Comparison of ENCODE assay signal across 30 mouse cellular contexts in the genomic region with DNA sequence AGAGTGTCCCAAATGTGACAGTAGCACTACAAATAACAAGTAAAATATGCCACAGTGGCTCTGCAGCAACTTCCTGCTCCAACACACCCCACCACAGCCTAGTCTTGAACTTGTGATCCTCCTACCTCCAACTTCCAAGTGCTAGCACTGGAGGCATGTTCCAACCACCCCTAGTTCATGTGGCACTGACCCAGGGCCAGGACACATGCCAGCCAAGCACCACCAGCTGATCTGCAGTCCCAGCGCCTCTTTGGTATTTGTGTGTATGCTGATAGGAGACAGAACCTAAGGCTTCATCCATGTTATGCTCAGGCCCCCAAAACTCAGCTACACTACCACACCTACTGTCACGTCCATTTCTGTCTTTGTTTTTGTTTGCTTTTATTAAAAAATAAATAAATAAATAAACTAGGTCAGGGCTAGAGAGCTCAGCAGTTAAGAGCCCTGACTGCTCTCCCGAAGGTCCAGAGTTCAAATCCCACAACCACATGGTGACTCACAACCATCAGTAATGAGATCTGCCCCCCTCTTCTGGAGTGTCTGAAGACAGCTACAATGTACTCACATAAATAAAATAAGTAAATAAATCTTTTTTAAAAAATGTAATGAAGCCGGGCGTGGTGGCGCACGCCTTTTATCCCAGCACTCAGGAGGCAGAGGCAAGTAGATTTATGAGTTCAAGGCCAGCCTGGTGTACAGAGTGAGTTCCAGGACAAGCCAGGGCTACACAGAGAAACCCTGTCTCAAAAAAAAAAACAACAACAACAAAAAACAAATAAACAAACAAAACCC. TPM values are rescaled to one million over a fixed set of nuclear protein-coding genes. Genes with fewer than 3 reads are reported as not detected.
DNase-seq lines count a peak whose midpoint lies in the region; ATAC-seq and TF ChIP-seq lines count a peak whose summit lies in the region.
"Had no signal": no experiment of that assay in that cellular context is flagged by ENCODE, and none has a peak within 500 bp of the region (broad histone marks: within the 10 kb centered on the region; RNA-seq: fewer than 3 reads in every experiment).

No protein-coding gene starts in this region.

- DNase-seq in cerebellum, adult 9-10 months: peak; percentile 68
- no peak for DNase-seq in cerebellum, postnatal 4 days (ENCODE audit: low spot score in 2 of 2)
- DNase-seq in liver, adult 2 months (ENCODE audit: extremely low read depth, low read depth, low spot score): peak; percentile 51
- DNase-seq in liver (no peak), G1E (ENCODE audit: low spot score) (no peak)
- DNase-seq in ovary, adult 18-20 months (ENCODE audit: low spot score): no peak
- DNase-seq: adrenal gland, postnatal 10 days; cerebellum, adult 9-11 months; kidney, postnatal 4 days; lung, embryonic 14.5 days; thymus, adult 18-20 months; thymus, postnatal 36 days had no signal

- ATAC-seq in G1E (ENCODE audit: extremely low read depth, insufficient number of reproducible peaks, low FRiP score, poor library complexity, severe bottlenecking): no peak
- ATAC-seq: activated CD4-positive, CD25-positive, alpha-beta regulatory T cell, adult 4 months; hindbrain, embryonic 16.5 days; intestine, postnatal 0 days; midbrain, embryonic 15.5 days had no signal

- H3ac ChIP-seq in myocyte (ENCODE audit: control insufficient read depth, insufficient read length): no peak overlapping the region

- no peak overlapping the region for H3K4me3 ChIP-seq in liver, adult 2 months (ENCODE audit: insufficient read depth, low read depth, low read length)
- H3K4me3 ChIP-seq in G1E (ENCODE audit: low read depth, low read length): peak overlapping the region; percentile 94
- no peak overlapping the region for H3K4me3 ChIP-seq in myocyte
- H3K4me3 ChIP-seq: embryonic facial prominence, embryonic 12.5 days; limb, embryonic 13.5 days; midbrain, embryonic 15.5 days; neural tube, embryonic 13.5 days had no signal

- 72% methylated on average over 7 of the region's 7 CpGs for WGBS in liver, adult 2 months

- no peak overlapping the region for H3K9ac ChIP-seq in liver, adult 2 months (ENCODE audit: low read depth, low read length)
- H3K9ac ChIP-seq: limb, embryonic 13.5 days; lung, embryonic 14.5 days; midbrain, embryonic 15.5 days had no signal

- H3K4me1 ChIP-seq in liver, adult 2 months (ENCODE audit: control insufficient read depth, insufficient read depth, low read length): peaks cover 21% of the 10 kb centered on the region
- H3K4me1 ChIP-seq in G1E (ENCODE audit: insufficient read depth, low read depth, low read length): peaks cover 60% of the 10 kb centered on the region

- no peaks in the 10 kb centered on the region for H3K27me3 ChIP-seq in liver, adult 2 months (ENCODE audit: control insufficient read depth, insufficient read depth, low read length)
- peaks cover 2% of the 10 kb centered on the region; the same call in 1 of the 2 replicates for H3K27me3 ChIP-seq in G1E (ENCODE audit: insufficient read depth, low read length)
- H3K27me3 ChIP-seq in myocyte (ENCODE audit: control insufficient read depth, insufficient read depth, insufficient read length): no peaks in the 10 kb centered on the region
- H3K27me3 ChIP-seq: embryonic facial prominence, embryonic 12.5 days; forebrain, embryonic 12.5 days; limb, embryonic 13.5 days; midbrain, embryonic 15.5 days; neural tube, embryonic 13.5 days had no signal

- TF ChIP-seq CTCF in liver, adult 2 months (IDR thresholded peaks at IDR 0.05; ENCODE audit: low read depth, low read length): no peak
- no peak for TF ChIP-seq CTCF in G1E (IDR thresholded peaks at IDR 0.05; ENCODE audit: low read depth, low read length)

- H3K27ac ChIP-seq in liver, adult 2 months (replicated peaks; ENCODE audit: insufficient read depth, low read depth, low read length): no peak overlapping the region
- H3K27ac ChIP-seq: embryonic facial prominence, embryonic 12.5 days; forebrain, embryonic 12.5 days; limb, embryonic 13.5 days; midbrain, embryonic 15.5 days; neural tube, embryonic 13.5 days had no signal

- H3K79me2 ChIP-seq in liver, adult 2 months (ENCODE audit: control insufficient read depth, insufficient read depth, low read length): peaks cover 17% of the 10 kb centered on the region
- peaks cover 36% of the 10 kb centered on the region for H3K79me2 ChIP-seq in myocyte (ENCODE audit: control insufficient read depth, insufficient read depth)

- peak overlapping the region; percentile 2 for H3K4me2 ChIP-seq in myocyte (ENCODE audit: low read depth)
- H3K4me2 ChIP-seq: embryonic facial prominence, embryonic 12.5 days; forebrain, embryonic 12.5 days; heart, embryonic 11.5 days; midbrain, embryonic 15.5 days had no signal

- TF ChIP-seq POLR2A in liver, adult 2 months (IDR thresholded peaks at IDR 0.05; ENCODE audit: extremely low read depth, insufficient read depth, low read length): no peak
- TF ChIP-seq POLR2A in myocyte (IDR thresholded peaks at IDR 0.05; ENCODE audit: insufficient read length, low read depth): no peak

- peaks cover 4% of the 10 kb centered on the region for H3K36me3 ChIP-seq in liver, adult 2 months (ENCODE audit: control insufficient read depth, insufficient read depth, low read length)
- H3K36me3 ChIP-seq in G1E (replicated peaks): peaks cover 59% of the 10 kb centered on the region
- H3K36me3 ChIP-seq in myocyte (ENCODE audit: control insufficient read depth, insufficient read depth): peaks cover 24% of the 10 kb centered on the region

- H3K9me3 ChIP-seq in G1E (replicated peaks): no peaks in the 10 kb centered on the region
- H3K9me3 ChIP-seq: embryonic facial prominence, embryonic 12.5 days; forebrain, embryonic 12.5 days; limb, embryonic 13.5 days; midbrain, embryonic 15.5 days; neural tube, embryonic 13.5 days had no signal

TF ChIP-seq in myocyte, 11 proteins besides CTCF, POLR2A, EP300 and RAD21:
- TF ChIP-seq POLR2AphosphoS2 (IDR thresholded peaks at IDR 0.05; ENCODE audit: insufficient read length, low read depth): peak; percentile 23
- TF ChIP-seq E2F4 (IDR thresholded peaks at IDR 0.05; ENCODE audit: insufficient read depth): no peak
TF ChIP-seq in myocyte: peak in this region for 1.

RNA-seq across cellular contexts. Expression of gene Bax, which starts 2.5 kb away (rescaled TPM):
- total RNA-seq in liver, adult 2 months (2014; rRNA removed): 19.5 and 23.8 TPM in 2 replicates
- 49.8 and 62.0 TPM in 2 replicates for polyA plus RNA-seq in liver, adult 2 months (2012; rRNA removed)
- total RNA-seq in G1E (2014; fragmentation: Nextera tagmentation) (68.8 and 93.1 TPM in 2 replicates), G1E (2017) (87.2 and 97.2 TPM in 2 replicates)
- polyA plus RNA-seq in G1E (2012) (287 and 342 TPM in 2 replicates), myocyte (2012; fragmentation: generic; extraction: Trizol) (249 TPM)

RNA-seq across cellular contexts. Expression of gene Ftl1, which starts 4.5 kb away (rescaled TPM):
- total RNA-seq in liver, adult 2 months (2014; rRNA removed): 3,170 and 4,966 TPM in 2 replicates
- polyA plus RNA-seq in liver, adult 2 months (2012; rRNA removed): 12,947 and 13,613 TPM in 2 replicates
- total RNA-seq in G1E (2014; fragmentation: Nextera tagmentation) (2,893 and 3,214 TPM in 2 replicates), G1E (2017) (4,307 and 4,361 TPM in 2 replicates)
- polyA plus RNA-seq in G1E (2012) (6,399 and 6,975 TPM in 2 replicates), myocyte (2012; fragmentation: generic; extraction: Trizol) (2,413 TPM)

RNA-seq across cellular contexts. Expression of gene Tulp2, which starts 17.5 kb away (rescaled TPM):
- 0.07 and 0.18 TPM in 2 replicates for total RNA-seq in liver, adult 2 months (2014; rRNA removed)
- 0.30 and 0.31 TPM in 2 replicates for polyA plus RNA-seq in liver, adult 2 months (2012; rRNA removed)
- total RNA-seq in G1E (2014; fragmentation: Nextera tagmentation) (0.98 and 1.1 TPM in 2 replicates), G1E (2017) (0.23 and 0.49 TPM in 2 replicates)
- polyA plus RNA-seq in G1E (2012) (1.0 and 1.7 TPM in 2 replicates), myocyte (2012; fragmentation: generic; extraction: Trizol) (0.06 TPM)
- total RNA-seq: gastrocnemius, adult 18-20 months; hematopoietic stem cell, adult 5-6 weeks; left cerebral cortex, postnatal 14 days had no signal
- polyA plus RNA-seq: small intestine, adult 2 months had no signal

RNA-seq across cellular contexts. Expression of gene Gm45808, which starts 22.4 kb away (rescaled TPM):
- total RNA-seq in liver, adult 2 months (2014; rRNA removed): 1.3 and 5.7 TPM in 2 replicates
- polyA plus RNA-seq in liver, adult 2 months (2012; rRNA removed): 0.28 and 1.5 TPM in 2 replicates
- total RNA-seq in G1E (2014; fragmentation: Nextera tagmentation): not detected in 2 replicates
- not detected in 2 replicates for total RNA-seq in G1E (2017)
- polyA plus RNA-seq in G1E (2012): not detected in 2 replicates
- not detected for polyA plus RNA-seq in myocyte (2012; fragmentation: generic; extraction: Trizol)
- total RNA-seq: hematopoietic stem cell, adult 5-6 weeks; MEL had no signal
- polyA plus RNA-seq: activated CD4-positive, CD25-positive, alpha-beta regulatory T cell, adult 4 months; embryonic facial prominence, embryonic 12.5 days; erythroblast, embryonic 14.5 days; forebrain, embryonic 12.5 days; heart, embryonic 11.5 days; hindbrain, embryonic 16.5 days; intestine, postnatal 0 days; kidney, embryonic 16.5 days; limb, embryonic 13.5 days; lung, embryonic 14.5 days; midbrain, embryonic 15.5 days; neural tube, embryonic 13.5 days; small intestine, adult 2 months; stomach, embryonic 16.5 days had no signal

RNA-seq across cellular contexts. Expression of gene Dhdh, which starts 24.4 kb away (rescaled TPM):
- 73.7 and 79.3 TPM in 2 replicates for total RNA-seq in liver, adult 2 months (2014; rRNA removed)
- 37.2 and 37.7 TPM in 2 replicates for polyA plus RNA-seq in liver, adult 2 months (2012; rRNA removed)
- total RNA-seq in G1E (2014; fragmentation: Nextera tagmentation) (17.7 and 18.0 TPM in 2 replicates), G1E (2017) (4.8 and 6.8 TPM in 2 replicates)
- polyA plus RNA-seq in G1E (2012) (1.3 and 1.6 TPM in 2 replicates), myocyte (2012; fragmentation: generic; extraction: Trizol) (0.13 TPM)

Comparison
In these comparisons a context has a peak if more than half of its experiments do, and no peak if none do; other contexts are left out.
1. DNase-seq: peak in cerebellum, adult 9-10 months (single experiment) and liver, adult 2 months (single experiment); none in cerebellum, postnatal 4 days (0 of 2), liver (single experiment), G1E (single experiment) and ovary, adult 18-20 months (single experiment).